Mouse (Mus musculus) midbrain, embryonic 13.5 days (tissue): Measurements from ENCODE around the gene Rtl8a. TPM values are rescaled to one million over a fixed set of nuclear protein-coding genes. Genes with fewer than 3 reads are reported as not detected.
"Not testable (repeated sequence)": the region's sequence is repeated elsewhere in the genome, so short reads cannot be mapped to it uniquely, and the experiment has no call there.

Experiments used
- ATAC-seq: fragments of 200-750 bp; cut with Nextera tagmentation; 2 replicates; pipeline ENCODE4 v1.8.0; 2017; ENCODE audit warnings: mild to moderate bottlenecking, moderate TSS enrichment, moderate library complexity
- H3K27ac ChIP-seq: fragments of 300-500 bp; sonication (generic); 2 replicates; pipeline ENCODE4 v1.5.1; 2015; ENCODE audit warnings: inconsistent platforms, mild to moderate bottlenecking, moderate library complexity
- H3K27me3 ChIP-seq: fragments of 300-500 bp; sonication (generic); 2 replicates; pipeline ENCODE4 v1.6.1; 2015; ENCODE audit warnings: mild to moderate bottlenecking, inconsistent platforms
- H3K36me3 ChIP-seq: fragments of 300-500 bp; sonication (generic); 2 replicates; pipeline ENCODE4 v1.6.1; 2015; ENCODE audit warnings: mild to moderate bottlenecking, inconsistent platforms
- H3K4me1 ChIP-seq: fragments of 300-500 bp; sonication (generic); replicated peaks from 2 replicates; pipeline ENCODE4 v1.6.1; 2015; ENCODE audit warnings: inconsistent platforms
- H3K4me2 ChIP-seq: fragments of 300-500 bp; sonication (generic); replicated peaks from 2 replicates; pipeline ENCODE4 v1.6.1; 2015; ENCODE audit warnings: moderate library complexity, mild to moderate bottlenecking, inconsistent platforms
- H3K4me3 ChIP-seq: fragments of 300-500 bp; sonication (generic); replicated peaks from 2 replicates; pipeline ENCODE4 v1.5.1; 2015; ENCODE audit warnings: mild to moderate bottlenecking, inconsistent platforms
- H3K9ac ChIP-seq: fragments of 300-500 bp; sonication (generic); replicated peaks from 2 replicates; pipeline ENCODE4 v1.6.1; 2015; ENCODE audit warnings: mild to moderate bottlenecking, inconsistent platforms
- H3K9me3 ChIP-seq: fragments of 300-500 bp; sonication (generic); 2 replicates; pipeline ENCODE4 v1.6.1; 2016; ENCODE audit warnings: mild to moderate bottlenecking, inconsistent platforms
- WGBS: fragments of 180-500 bp; shearing (Covaris S2); methylation state at CpG from one replicate; pipeline ENCODE4 v1.1.7; 2015; 5-methylcytosine and 5-hydroxymethylcytosine counted together
- polyA plus RNA-seq: library from polyadenylated mRNA; unstranded; fragments of >200 nt; fragmentation: Nextera tagmentation; extraction: Ambion mirVana; gene quantifications from 2 replicates; pipeline ENCODE4 v1.2.1, GENCODE M21; 2015

Rtl8a gene
- 176 and 177 TPM in 2 replicates for polyA plus RNA-seq

DNA sequence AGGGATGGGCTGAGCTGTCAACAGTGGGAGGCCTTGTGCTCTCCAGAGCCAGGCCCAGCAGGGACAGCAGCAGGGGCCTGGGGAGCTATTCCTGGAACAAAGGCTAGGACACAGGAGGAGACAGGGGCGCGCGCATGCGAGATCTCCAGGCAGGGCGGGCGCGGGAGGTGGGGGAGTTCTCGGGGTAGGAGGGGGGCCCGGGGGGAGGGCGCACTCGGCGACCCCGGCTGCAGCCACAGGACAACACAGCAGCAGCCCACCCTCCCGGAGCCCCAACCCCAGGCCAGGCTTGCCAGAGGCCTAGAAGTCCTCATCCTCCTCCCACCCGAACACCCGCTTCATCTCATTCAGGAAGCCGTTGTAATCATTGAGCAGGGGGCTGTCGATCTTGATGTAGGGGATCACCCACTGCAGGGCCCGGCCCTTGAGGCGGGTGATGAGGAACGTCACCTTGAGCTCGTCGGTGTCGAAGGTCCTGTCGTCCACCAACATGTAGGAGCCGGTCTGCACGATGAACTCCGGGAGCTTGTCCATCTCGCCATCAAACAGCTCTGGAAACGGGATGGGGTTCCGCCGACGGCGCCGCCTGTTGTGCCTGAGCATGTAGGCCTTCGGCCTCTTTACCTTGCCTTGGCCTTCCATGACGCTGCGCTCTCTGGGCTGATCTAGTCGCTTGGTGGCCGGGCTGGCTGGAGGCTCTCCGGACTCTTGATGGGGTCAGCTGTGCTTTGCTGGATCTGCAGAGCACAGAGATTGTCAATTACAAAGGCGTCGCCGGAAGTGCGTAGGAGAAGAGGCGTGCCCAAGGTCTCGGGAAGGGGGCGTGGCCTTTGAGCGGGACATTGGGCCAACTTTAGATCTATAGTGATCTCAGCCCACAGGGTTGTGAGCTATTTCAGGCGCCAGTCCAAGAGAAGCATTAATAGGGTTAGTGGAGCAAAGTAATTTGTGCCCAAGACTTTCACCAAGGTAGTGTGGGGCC, at the start of gene Rtl8a:
Gene Rtl8a, minus strand, starts transcription at position 703 of the 982 bp plus-strand sequence.
- peak; percentile 94 for ATAC-seq
- WGBS: 30% methylated on average over 12 of the region's 50 CpGs

GRCm38 (mm10) chrX:53693141-53693540, 49.7 kb upstream of the Rtl8a start:
- Histone ChIP-seq H3K4me1 (no peaks in the 10 kb centered on the region), H3K27ac (no peak overlapping the region), H3K4me3 (no peak overlapping the region), H3K9me3 (no peaks in the 10 kb centered on the region), H3K9ac (no peak overlapping the region), H3K4me2 (no peak overlapping the region), H3K27me3 (no peaks in the 10 kb centered on the region), H3K36me3 (no peaks in the 10 kb centered on the region)
- 76% methylated on average over 2 of the region's 2 CpGs for WGBS
- no peak for ATAC-seq

More for the DNA sequence above, at the start of gene Rtl8a:
- H3K4me1 ChIP-seq, H3K36me3 ChIP-seq, H3K9ac ChIP-seq, H3K27me3 ChIP-seq, H3K9me3 ChIP-seq: not testable (repeated sequence)
- peak within 1 kb of the TSS; percentile 44 for H3K27ac ChIP-seq
- H3K4me2 ChIP-seq: peak within 1 kb of the TSS; percentile 49
- peak within 1 kb of the TSS; percentile 34 for H3K4me3 ChIP-seq

GRCm38 (mm10) chrX:53692065-53692464, 48.6 kb upstream of the Rtl8a start:
- 68% methylated on average over 2 of the region's 2 CpGs for WGBS
- no peaks in the 10 kb centered on the region for H3K9me3 ChIP-seq
- H3K9ac ChIP-seq: no peak overlapping the region
- ATAC-seq: no peak
- no peak overlapping the region for H3K27ac ChIP-seq
- no peaks in the 10 kb centered on the region for H3K4me1 ChIP-seq
- no peak overlapping the region for H3K4me3 ChIP-seq
- H3K4me2 ChIP-seq: no peak overlapping the region
- H3K27me3 ChIP-seq: no peaks in the 10 kb centered on the region
- no peaks in the 10 kb centered on the region for H3K36me3 ChIP-seq

DNA sequence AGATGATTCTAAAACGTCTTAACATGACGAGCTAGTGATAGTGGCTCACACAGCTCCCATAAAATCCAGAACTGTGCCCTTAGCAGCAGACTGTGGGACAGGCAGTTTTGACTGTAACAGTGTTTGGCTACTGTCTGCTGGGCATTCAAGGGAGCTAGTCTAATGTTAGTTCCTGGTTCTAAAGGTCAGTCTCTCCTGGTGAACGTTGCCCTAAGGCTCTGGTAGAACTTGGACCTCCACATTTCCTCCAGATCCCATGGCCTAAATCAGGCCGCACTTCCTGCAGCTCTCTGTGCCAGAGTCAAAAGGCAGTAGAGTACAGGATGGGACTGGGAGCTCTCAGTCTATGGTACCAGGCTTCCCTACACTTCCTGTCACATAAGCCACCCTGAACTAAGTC, 41.2 kb upstream of the Rtl8a start:
- H3K9me3 ChIP-seq, ATAC-seq, H3K4me2 ChIP-seq, H3K36me3 ChIP-seq, H3K27ac ChIP-seq, H3K4me3 ChIP-seq, H3K9ac ChIP-seq, H3K4me1 ChIP-seq, H3K27me3 ChIP-seq: not testable (repeated sequence)
- WGBS: 100% methylated on average over 2 of the region's 4 CpGs

DNA sequence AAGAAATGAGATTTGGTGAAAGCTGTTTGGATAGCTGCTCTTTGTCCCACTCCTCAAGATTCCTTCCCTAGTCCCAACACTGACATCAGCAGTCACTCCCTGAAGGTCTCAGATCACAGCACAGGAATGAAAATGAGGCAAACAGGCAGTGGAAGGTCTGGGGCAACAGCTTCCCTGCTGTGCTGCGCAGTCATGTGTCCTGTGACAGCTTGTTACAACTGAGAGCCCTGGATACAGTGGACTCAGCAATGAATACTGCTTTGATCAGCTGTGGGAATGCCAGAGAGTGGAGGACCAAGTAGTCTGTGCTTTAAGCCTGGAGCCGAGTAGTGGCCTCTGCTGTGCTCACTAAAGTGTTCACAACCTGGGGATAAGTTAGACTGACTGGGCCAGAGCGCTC, 39.2 kb upstream of the Rtl8a start:
- not testable (repeated sequence) for H3K27ac ChIP-seq, H3K4me1 ChIP-seq, H3K9ac ChIP-seq, H3K9me3 ChIP-seq, H3K27me3 ChIP-seq, H3K36me3 ChIP-seq, H3K4me2 ChIP-seq, H3K4me3 ChIP-seq
- peak; percentile 55; the same call in 1 of the 2 replicates for ATAC-seq
- 55% methylated on average over 2 of the region's 3 CpGs for WGBS

DNA sequence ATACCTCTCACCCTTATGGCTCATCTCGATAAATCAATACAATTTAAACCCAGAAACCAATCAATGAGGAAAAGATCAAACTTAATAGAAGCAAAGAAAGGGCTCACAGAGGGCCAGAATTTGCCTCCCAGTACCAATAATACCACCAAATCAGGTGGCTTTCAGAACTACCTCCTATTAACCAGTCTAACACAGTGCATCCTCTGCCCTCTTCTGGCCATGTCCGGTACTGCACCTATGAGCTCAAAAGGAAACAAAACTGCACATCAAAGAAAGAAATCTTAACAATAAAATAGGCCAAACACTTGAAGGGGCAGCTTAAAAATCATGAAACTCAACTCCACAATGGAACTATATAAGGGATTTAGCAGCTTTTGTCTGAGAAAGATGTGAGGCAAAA, 33.5 kb upstream of the Rtl8a start:
- not testable (repeated sequence) for H3K4me1 ChIP-seq, H3K27ac ChIP-seq, H3K9ac ChIP-seq, H3K4me2 ChIP-seq, H3K4me3 ChIP-seq, H3K36me3 ChIP-seq, H3K27me3 ChIP-seq, H3K9me3 ChIP-seq
- 47% methylated on average over 2 of the region's 2 CpGs for WGBS
- peak; percentile 58; the same call in 1 of the 2 replicates for ATAC-seq

GRCm38 (mm10) chrX:53670696-53671095, 27.2 kb upstream of the Rtl8a start:
- ATAC-seq: peak; percentile 41
- Histone ChIP-seq H3K4me2 (peak overlapping the region; percentile 42), H3K9ac (peak overlapping the region; percentile 36; the same call in 1 of the 2 replicates), H3K4me3 (peak overlapping the region; percentile 33), H3K27ac (peak overlapping the region; percentile 84)
- H3K9me3 ChIP-seq, H3K36me3 ChIP-seq, H3K27me3 ChIP-seq, H3K4me1 ChIP-seq: not testable (repeated sequence)
- WGBS: 22% methylated on average over 4 of the region's 4 CpGs

DNA sequence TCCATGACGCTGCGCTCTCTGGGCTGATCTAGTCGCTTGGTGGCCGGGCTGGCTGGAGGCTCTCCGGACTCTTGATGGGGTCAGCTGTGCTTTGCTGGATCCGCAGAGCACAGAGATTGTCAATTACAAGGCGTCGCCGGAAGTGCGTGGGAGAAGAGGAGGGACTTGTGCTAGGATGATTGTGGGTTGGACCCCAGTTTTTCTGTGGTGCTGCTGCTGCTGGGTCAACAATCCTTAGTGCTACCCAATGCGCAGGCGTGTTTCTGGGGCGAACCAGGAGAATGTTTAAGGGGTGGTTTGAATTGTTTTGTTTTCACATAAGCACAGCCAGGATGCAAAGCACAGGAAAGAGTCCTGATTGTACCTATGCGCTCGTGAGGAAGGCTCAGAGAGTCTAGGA, 26.8 kb upstream of the Rtl8a start, which contains the start of gene Rtl8b:
Gene Rtl8b, minus strand, starts transcription at position 115 of the 400 bp plus-strand sequence.
- WGBS: 27% methylated on average over 13 of the region's 15 CpGs
- no peaks in the 10 kb centered on the region for H3K9me3 ChIP-seq
- no peaks in the 10 kb centered on the region for H3K36me3 ChIP-seq
- peak within 1 kb of the TSS; percentile 39; the same call in 1 of the 2 replicates for H3K9ac ChIP-seq
- H3K27me3 ChIP-seq: no peaks in the 10 kb centered on the region
- peak within 1 kb of the TSS; percentile 84 for H3K27ac ChIP-seq
- H3K4me1 ChIP-seq: no peaks in the 10 kb centered on the region
- peak within 1 kb of the TSS; percentile 33 for H3K4me3 ChIP-seq
- peak; percentile 93 for ATAC-seq
- H3K4me2 ChIP-seq: peak within 1 kb of the TSS; percentile 52

DNA sequence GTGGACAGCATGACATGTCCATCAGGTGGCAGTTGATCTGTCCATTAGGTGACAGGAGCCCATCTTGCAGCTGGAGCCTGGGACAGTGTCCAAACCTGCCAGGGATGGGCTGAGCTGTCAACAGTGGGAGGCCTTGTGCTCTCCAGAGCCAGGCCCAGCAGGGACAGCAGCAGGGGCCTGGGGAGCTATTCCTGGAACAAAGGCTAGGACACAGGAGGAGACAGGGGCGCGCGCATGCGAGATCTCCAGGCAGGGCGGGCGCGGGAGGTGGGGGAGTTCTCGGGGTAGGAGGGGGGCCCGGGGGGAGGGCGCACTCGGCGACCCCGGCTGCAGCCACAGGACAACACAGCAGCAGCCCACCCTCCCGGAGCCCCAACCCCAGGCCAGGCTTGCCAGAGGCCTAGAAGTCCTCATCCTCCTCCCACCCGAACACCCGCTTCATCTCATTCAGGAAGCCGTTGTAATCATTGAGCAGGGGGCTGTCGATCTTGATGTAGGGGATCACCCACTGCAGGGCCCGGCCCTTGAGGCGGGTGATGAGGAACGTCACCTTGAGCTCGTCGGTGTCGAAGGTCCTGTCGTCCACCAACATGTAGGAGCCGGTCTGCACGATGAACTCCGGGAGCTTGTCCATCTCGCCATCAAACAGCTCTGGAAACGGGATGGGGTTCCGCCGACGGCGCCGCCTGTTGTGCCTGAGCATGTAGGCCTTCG, 26.2 kb upstream of the Rtl8a start:
- H3K36me3 ChIP-seq, H3K27me3 ChIP-seq, H3K27ac ChIP-seq, H3K9me3 ChIP-seq, H3K4me1 ChIP-seq: not testable (repeated sequence)
- peak; percentile 70 for ATAC-seq
- Histone ChIP-seq H3K4me2 (peak overlapping the region; percentile 52), H3K4me3 (peak overlapping the region; percentile 33), H3K9ac (peak overlapping the region; percentile 39; the same call in 1 of the 2 replicates)
- WGBS: no CpG with 5 or more reads among the region's 36 CpGs

DNA sequence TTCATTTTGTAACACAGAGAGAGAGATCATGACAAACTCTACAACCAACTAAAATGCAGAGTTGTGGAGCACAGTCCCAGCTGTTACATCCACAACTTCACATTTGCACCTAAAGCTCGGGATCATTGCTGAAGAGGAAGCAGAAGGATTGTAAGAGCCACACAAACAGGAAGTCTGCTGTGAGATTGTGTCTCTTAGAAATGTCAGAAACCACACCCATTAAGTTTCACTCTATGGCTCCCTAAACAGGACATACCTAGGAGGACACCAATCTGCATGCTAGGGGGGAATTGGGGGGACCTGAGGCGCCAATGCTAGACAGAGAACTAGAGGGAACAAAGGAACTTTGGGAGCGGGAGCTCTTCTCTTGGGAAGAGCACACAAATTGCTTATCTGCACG, 9.4 kb upstream of the Rtl8a start:
- WGBS: 73% methylated on average over 4 of the region's 4 CpGs
- ATAC-seq, H3K4me3 ChIP-seq: not testable (repeated sequence)

GRCm38 (mm10) chrX:53645885-53646284, 2.4 kb upstream of the Rtl8a start:
- H3K4me2 ChIP-seq: no peak overlapping the region
- 84% methylated on average over 6 of the region's 6 CpGs for WGBS
- H3K9ac ChIP-seq: no peak overlapping the region
- no peaks in the 10 kb centered on the region for H3K36me3 ChIP-seq
- H3K4me1 ChIP-seq: peaks cover 4% of the 10 kb centered on the region
- ATAC-seq: no peak
- no peak overlapping the region for H3K27ac ChIP-seq
- no peak overlapping the region for H3K4me3 ChIP-seq
- no peaks in the 10 kb centered on the region for H3K27me3 ChIP-seq
- no peaks in the 10 kb centered on the region for H3K9me3 ChIP-seq

More for the DNA sequence above, 9.4 kb upstream of the Rtl8a start:
- H3K4me1 ChIP-seq, H3K27me3 ChIP-seq, H3K4me2 ChIP-seq, H3K27ac ChIP-seq, H3K36me3 ChIP-seq, H3K9ac ChIP-seq, H3K9me3 ChIP-seq: not testable (repeated sequence)

- Histone ChIP-seq H3K4me3 (peak overlapping the region; percentile 34), H3K4me2 (peak overlapping the region; percentile 49)
- H3K27me3 ChIP-seq, H3K9ac ChIP-seq, H3K4me1 ChIP-seq, H3K27ac ChIP-seq, H3K36me3 ChIP-seq, H3K9me3 ChIP-seq: not testable (repeated sequence)
- 45% methylated on average over 2 of the region's 4 CpGs for WGBS
- peak; percentile 28 for ATAC-seq
These were observed 890 bp downstream of the Rtl8a start for GRCm38 (mm10) chrX:53642604-53642979.
